ENCODE assay signal across 8 mouse cellular contexts in genomic region chr6:29395910-29396713, GRCm38 (mm10). TPM values are rescaled to one million over a fixed set of nuclear protein-coding genes. Genes with fewer than 3 reads are reported as not detected.
A peak's percentile ranks its signal among the peaks of the same experiment; 100 is the strongest.
DNase-seq lines count a peak whose midpoint lies in the region; ATAC-seq and TF ChIP-seq lines count a peak whose summit lies in the region.

Ccdc136 (plus strand) TSS chr6:29396309.

- ATAC-seq in CD4-positive, CD25-positive, alpha-beta regulatory T cell, adult 4 months, result peak; percentile 88
- peak; percentile 82 for ATAC-seq in heart, embryonic 13.5 days (ENCODE audit: extremely low read depth, insufficient number of reproducible peaks, low FRiP score, low TSS enrichment)
- peak; percentile 89 for ATAC-seq in kidney, postnatal 0 days (replicated peaks; ENCODE audit: low FRiP score, low read depth)
- peak; percentile 74 for ATAC-seq in liver, embryonic 12.5 days

- peak within 1 kb of the TSS; percentile 76 for H3K4me3 ChIP-seq in heart, embryonic 13.5 days
- peak within 1 kb of the TSS; percentile 69 for H3K4me3 ChIP-seq in kidney, postnatal 0 days (replicated peaks; ENCODE audit: low read depth, low read length)
- H3K4me3 ChIP-seq in liver, embryonic 12.5 days, result peak within 1 kb of the TSS; percentile 57

- H3K9ac ChIP-seq in heart, embryonic 13.5 days, result peak within 1 kb of the TSS; percentile 89
- H3K9ac ChIP-seq in kidney, postnatal 0 days (ENCODE audit: low read depth, low read length), result peak within 1 kb of the TSS; percentile 56
- H3K9ac ChIP-seq in liver, embryonic 12.5 days, result peak within 1 kb of the TSS; percentile 35; the same call in 1 of the 2 replicates

- H3K27me3 ChIP-seq in heart, embryonic 13.5 days (replicated peaks), result peaks cover 48% of the 10 kb centered on the region
- no peaks in the 10 kb centered on the region for H3K27me3 ChIP-seq in kidney, postnatal 0 days (ENCODE audit: insufficient read depth, low read length)
- H3K27me3 ChIP-seq in liver, embryonic 12.5 days (replicated peaks), result peaks cover 90% of the 10 kb centered on the region

- peak within 1 kb of the TSS; percentile 87 for H3K4me2 ChIP-seq in heart, embryonic 13.5 days
- H3K4me2 ChIP-seq in kidney, postnatal 0 days (ENCODE audit: low read length), result peak within 1 kb of the TSS; percentile 92
- peak within 1 kb of the TSS; percentile 75 for H3K4me2 ChIP-seq in liver, embryonic 12.5 days

- under 1% methylated on average over 40 of the region's 49 CpGs for WGBS in heart, embryonic 13.5 days
- WGBS in kidney, postnatal 0 days, result under 1% methylated on average over 29 of the region's 49 CpGs
- WGBS in liver, embryonic 12.5 days (ENCODE audit: insufficient replicate concordance), result 2% methylated on average over 47 of the region's 49 CpGs

- H3K27ac ChIP-seq in heart, embryonic 13.5 days (replicated peaks), result peak within 1 kb of the TSS; percentile 77
- H3K27ac ChIP-seq in kidney, postnatal 0 days, result no peak within 1 kb of the TSS
- H3K27ac ChIP-seq in liver, embryonic 12.5 days, result no peak within 1 kb of the TSS

- peak in 1 of 2 experiments; percentile 42 for DNase-seq in adrenal gland, postnatal 4 days (ENCODE audit: low spot score in 2 of 2)
- peak; percentile 21 for DNase-seq in fibroblast of lung, adult 2 months (ENCODE audit: low read depth)
- peak; percentile 73 for DNase-seq in kidney, postnatal 0 days (ENCODE audit: low spot score)
- DNase-seq in neural tube, embryonic 10.5 days (ENCODE audit: extremely low spot score, low spot score), result peak; percentile 81
- peak; percentile 11 for DNase-seq in thymus, postnatal 25 days

- H3K9me3 ChIP-seq in heart, embryonic 13.5 days, result no peaks in the 10 kb centered on the region
- no peaks in the 10 kb centered on the region for H3K9me3 ChIP-seq in kidney, postnatal 0 days (replicated peaks; ENCODE audit: low read length)
- no peaks in the 10 kb centered on the region for H3K9me3 ChIP-seq in liver, embryonic 12.5 days (replicated peaks)

- H3K4me1 ChIP-seq in heart, embryonic 13.5 days, result peaks cover 30% of the 10 kb centered on the region
- no peaks in the 10 kb centered on the region for H3K4me1 ChIP-seq in kidney, postnatal 0 days (replicated peaks; ENCODE audit: insufficient read depth, low read length)
- H3K4me1 ChIP-seq in liver, embryonic 12.5 days, result peaks cover 15% of the 10 kb centered on the region

- H3K36me3 ChIP-seq in heart, embryonic 13.5 days, result peaks cover 11% of the 10 kb centered on the region; the same call in 1 of the 2 replicates
- no peaks in the 10 kb centered on the region for H3K36me3 ChIP-seq in kidney, postnatal 0 days (ENCODE audit: insufficient read depth, low read length)
- no peaks in the 10 kb centered on the region for H3K36me3 ChIP-seq in liver, embryonic 12.5 days

- TF ChIP-seq CTCF in kidney, postnatal 0 days (IDR thresholded peaks at IDR 0.05; ENCODE audit: low read depth), result no peak

RNA-seq across cellular contexts. Expression of gene Ccdc136, which starts in this region (rescaled TPM):
- polyA plus RNA-seq in CD4-positive, CD25-positive, alpha-beta regulatory T cell, adult 4 months (2017; shearing (Covaris generic)), result under 1 TPM in 1 of 2 experiments, not detected in 1; 0.51 TPM
- total RNA-seq in adrenal gland, postnatal 4 days (2021), result 10 to 100 TPM; 10.0 to 12.6 TPM
- 24.0 and 27.6 TPM in 2 replicates for polyA plus RNA-seq in heart, embryonic 13.5 days (2015; fragmentation: Nextera tagmentation; extraction: Ambion mirVana)
- 12.1 and 13.8 TPM in 2 replicates for polyA plus RNA-seq in kidney, postnatal 0 days (2015; fragmentation: Nextera tagmentation; extraction: Ambion mirVana)
- polyA plus RNA-seq in liver, embryonic 12.5 days (2016; fragmentation: Nextera tagmentation; extraction: Ambion mirVana), result 0.94 and 1.8 TPM in 2 replicates

Comparison
In these comparisons a context has a peak if more than half of its experiments do, and no peak if none do; other contexts are left out.
1. Peak in ATAC-seq in CD4-positive, CD25-positive, alpha-beta regulatory T cell, adult 4 months; RNA of the gene not detected or under 1 TPM.
2. H3K9ac ChIP-seq: peak in every context shown above with its lines; median percentile 89 in heart, embryonic 13.5 days; 56 in kidney, postnatal 0 days; 35 in liver, embryonic 12.5 days.